Mouse (Mus musculus): ENCODE results near the gene Zc3h4. TPM values are rescaled to one million over a fixed set of nuclear protein-coding genes. Genes with fewer than 3 reads are reported as not detected.

The Zc3h4 gene
- total and polyA plus RNA-seq, 3 experiments: 17.8 to 32.4 (median 27.7) TPM

DNA sequence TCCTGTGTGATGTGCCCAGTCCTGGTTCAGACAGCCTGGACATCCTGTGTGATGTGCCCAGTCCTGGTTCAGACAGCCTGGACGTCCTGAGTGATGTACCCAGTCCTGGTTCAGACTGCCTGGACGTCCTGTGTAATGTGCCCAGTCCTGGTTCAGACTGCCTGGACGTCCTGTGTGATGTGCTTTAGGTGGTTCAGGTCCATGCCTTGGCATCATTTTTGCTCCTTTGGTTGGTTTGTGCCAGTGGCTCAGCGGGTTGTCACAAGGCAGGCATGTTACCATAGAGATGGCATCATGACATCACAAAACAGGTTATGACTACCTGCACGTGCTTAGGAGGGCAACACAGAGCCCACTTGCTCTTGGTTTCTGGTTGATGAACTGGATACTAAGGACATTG lies 10.4 kb downstream of the Zc3h4 start:
- intact Hi-C loops (cut with DNase I): no loop called here

DNA sequence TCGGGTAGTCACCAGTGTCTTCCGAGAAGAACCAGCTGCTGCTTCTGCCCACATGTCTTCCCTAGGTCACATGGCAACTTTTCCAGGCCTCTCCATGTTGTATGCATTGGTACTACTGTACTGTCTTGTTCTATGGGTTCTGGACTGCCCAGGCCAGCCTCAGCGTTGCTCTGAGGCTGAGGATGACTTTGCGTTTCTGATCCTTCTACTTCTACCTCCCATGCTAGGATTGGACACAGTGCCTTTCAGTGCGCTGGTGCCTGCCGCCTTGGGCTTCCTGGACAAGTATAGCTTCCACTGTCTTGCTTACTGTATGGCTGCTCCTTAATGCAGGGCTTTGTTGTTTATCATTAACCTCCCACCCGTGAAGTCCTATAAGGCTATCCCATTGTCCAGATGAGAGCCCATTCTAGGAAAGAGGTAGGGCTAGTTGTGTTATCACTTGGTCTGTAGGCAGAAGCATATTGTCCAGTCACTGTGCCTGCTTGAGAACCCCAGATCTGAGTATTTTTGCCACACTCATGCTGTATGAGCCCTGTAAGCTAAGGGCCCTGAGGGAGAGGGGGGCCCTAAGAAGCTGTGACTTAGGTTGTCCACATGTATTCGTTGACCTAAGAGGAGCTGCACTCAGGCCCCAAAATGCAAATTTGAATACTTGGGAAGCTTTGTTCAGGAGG lies 11.6 kb downstream of the Zc3h4 start:
- intact Hi-C loops (cut with DNase I): no loop called here
- Histone ChIP-seq H3K79me2 (replicated peaks; ENCODE audit: control insufficient read depth, insufficient read depth, low read length) (peaks cover 3% of the 10 kb centered on the region; the same call in 1 of the 2 replicates), H3K9ac (ENCODE audit: low read depth, low read length) (no peak overlapping the region), H3K4me1 (ENCODE audit: control insufficient read depth, insufficient read depth, low read length) (peaks cover 9% of the 10 kb centered on the region), H3K36me3 (ENCODE audit: control insufficient read depth, insufficient read depth, low read length) (peaks cover 2% of the 10 kb centered on the region; the same call in 1 of the 2 replicates), H3K27me3 (ENCODE audit: control insufficient read depth, insufficient read depth, low read length) (no peaks in the 10 kb centered on the region), H3K27ac (no peak overlapping the region), H3K4me3 (no peak overlapping the region)
- no peak for TF ChIP-seq EP300 (IDR thresholded peaks at IDR 0.05; ENCODE audit: insufficient read depth, low read depth, low read length)
- TF ChIP-seq CTCF (IDR thresholded peaks at IDR 0.05): no peak
- TF ChIP-seq POLR2A (IDR thresholded peaks at IDR 0.05; ENCODE audit: insufficient read depth, low read depth, low read length): no peak
- DNase-seq: no peak
- 82% methylated on average over 8 of the region's 8 CpGs for WGBS

More for the DNA sequence above, 10.4 kb downstream of the Zc3h4 start:
- Histone ChIP-seq H3K27me3 (ENCODE audit: control insufficient read depth, insufficient read depth, low read length) (no peaks in the 10 kb centered on the region), H3K4me1 (ENCODE audit: control insufficient read depth, insufficient read depth, low read length) (peaks cover 5% of the 10 kb centered on the region), H3K36me3 (ENCODE audit: control insufficient read depth, insufficient read depth, low read length) (peaks cover 3% of the 10 kb centered on the region; the same call in 1 of the 2 replicates), H3K79me2 (replicated peaks; ENCODE audit: control insufficient read depth, insufficient read depth, low read length) (peaks cover 3% of the 10 kb centered on the region; the same call in 1 of the 2 replicates), H3K9ac (ENCODE audit: low read depth, low read length) (no peak overlapping the region), H3K27ac (no peak overlapping the region), H3K4me3 (no peak overlapping the region)
- WGBS: 84% methylated on average over 5 of the region's 5 CpGs
- TF ChIP-seq EP300 (IDR thresholded peaks at IDR 0.05; ENCODE audit: insufficient read depth, low read depth, low read length) (no peak), CTCF (IDR thresholded peaks at IDR 0.05) (no peak), POLR2A (IDR thresholded peaks at IDR 0.05; ENCODE audit: insufficient read depth, low read depth, low read length) (no peak)
- DNase-seq: no peak

DNA sequence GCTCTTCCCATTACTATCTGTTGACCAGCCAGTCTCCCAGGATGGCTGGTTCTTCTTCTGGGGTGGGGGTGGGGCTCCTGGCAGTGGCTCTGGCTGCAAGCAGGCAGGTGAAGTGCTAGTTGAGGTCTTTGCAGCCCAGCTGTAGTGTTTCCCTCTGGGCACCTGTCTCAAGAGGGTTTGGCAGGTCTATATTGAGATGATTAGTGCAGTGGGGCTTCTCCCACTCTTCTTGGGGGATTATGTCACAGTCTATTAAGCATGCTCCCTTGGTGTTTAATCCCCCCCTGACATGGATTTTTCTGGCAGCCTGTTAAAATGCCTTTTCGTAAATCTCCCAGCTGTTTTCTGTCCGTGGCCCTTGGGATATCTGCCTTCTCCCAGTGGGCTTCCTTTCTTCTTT lies 12.2 kb downstream of the Zc3h4 start:
- H3K4me1 ChIP-seq (ENCODE audit: control insufficient read depth, insufficient read depth, low read length): peaks cover 9% of the 10 kb centered on the region
- DNase-seq: no peak
- H3K79me2 ChIP-seq (replicated peaks; ENCODE audit: control insufficient read depth, insufficient read depth, low read length): peaks cover 3% of the 10 kb centered on the region; the same call in 1 of the 2 replicates
- H3K27ac ChIP-seq: no peak overlapping the region
- 73% methylated on average over 2 of the region's 2 CpGs for WGBS
- no peak for TF ChIP-seq POLR2A (IDR thresholded peaks at IDR 0.05; ENCODE audit: insufficient read depth, low read depth, low read length)
- no peaks in the 10 kb centered on the region for H3K27me3 ChIP-seq (ENCODE audit: control insufficient read depth, insufficient read depth, low read length)
- no peak overlapping the region for H3K4me3 ChIP-seq
- H3K9ac ChIP-seq (ENCODE audit: low read depth, low read length): no peak overlapping the region
- intact Hi-C loops (cut with DNase I): no loop called here
- peaks cover 6% of the 10 kb centered on the region; the same call in 1 of the 2 replicates for H3K36me3 ChIP-seq (ENCODE audit: control insufficient read depth, insufficient read depth, low read length)

DNA sequence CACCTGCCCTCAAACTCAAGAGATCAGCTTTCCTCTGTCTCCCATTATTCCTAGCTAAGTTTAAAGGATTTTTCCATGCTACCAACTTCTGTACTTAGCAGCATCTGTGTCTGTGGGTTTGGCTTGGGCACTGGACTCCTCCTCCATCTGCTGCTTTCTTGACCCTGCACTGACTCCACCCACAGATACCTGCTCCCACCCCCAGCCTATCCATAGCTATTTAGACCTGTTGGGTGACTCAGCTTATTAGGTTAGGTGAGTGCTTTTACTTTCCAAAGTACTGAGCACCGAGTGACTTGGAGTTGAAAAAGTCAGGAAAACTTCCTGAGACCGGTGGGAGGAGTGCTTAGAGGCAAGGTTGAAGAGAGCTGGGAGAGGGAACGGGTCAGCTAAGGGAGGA lies 14.7 kb downstream of the Zc3h4 start:
- Histone ChIP-seq H3K4me1 (ENCODE audit: control insufficient read depth, insufficient read depth, low read length) (peaks cover 9% of the 10 kb centered on the region), H3K27ac (no peak overlapping the region), H3K79me2 (replicated peaks; ENCODE audit: control insufficient read depth, insufficient read depth, low read length) (peaks cover 3% of the 10 kb centered on the region; the same call in 1 of the 2 replicates), H3K4me3 (no peak overlapping the region), H3K36me3 (ENCODE audit: control insufficient read depth, insufficient read depth, low read length) (peaks cover 8% of the 10 kb centered on the region; the same call in 1 of the 2 replicates), H3K9ac (ENCODE audit: low read depth, low read length) (no peak overlapping the region), H3K27me3 (ENCODE audit: control insufficient read depth, insufficient read depth, low read length) (no peaks in the 10 kb centered on the region)
- TF ChIP-seq EP300 (IDR thresholded peaks at IDR 0.05; ENCODE audit: insufficient read depth, low read depth, low read length): no peak
- TF ChIP-seq CTCF (IDR thresholded peaks at IDR 0.05): no peak
- TF ChIP-seq POLR2A (IDR thresholded peaks at IDR 0.05; ENCODE audit: insufficient read depth, low read depth, low read length): no peak
- peak in 1 of 2 experiments; percentile 14 for DNase-seq
- 65% methylated on average over 3 of the region's 3 CpGs for WGBS
- intact Hi-C loops (cut with DNase I): no loop called here

DNA sequence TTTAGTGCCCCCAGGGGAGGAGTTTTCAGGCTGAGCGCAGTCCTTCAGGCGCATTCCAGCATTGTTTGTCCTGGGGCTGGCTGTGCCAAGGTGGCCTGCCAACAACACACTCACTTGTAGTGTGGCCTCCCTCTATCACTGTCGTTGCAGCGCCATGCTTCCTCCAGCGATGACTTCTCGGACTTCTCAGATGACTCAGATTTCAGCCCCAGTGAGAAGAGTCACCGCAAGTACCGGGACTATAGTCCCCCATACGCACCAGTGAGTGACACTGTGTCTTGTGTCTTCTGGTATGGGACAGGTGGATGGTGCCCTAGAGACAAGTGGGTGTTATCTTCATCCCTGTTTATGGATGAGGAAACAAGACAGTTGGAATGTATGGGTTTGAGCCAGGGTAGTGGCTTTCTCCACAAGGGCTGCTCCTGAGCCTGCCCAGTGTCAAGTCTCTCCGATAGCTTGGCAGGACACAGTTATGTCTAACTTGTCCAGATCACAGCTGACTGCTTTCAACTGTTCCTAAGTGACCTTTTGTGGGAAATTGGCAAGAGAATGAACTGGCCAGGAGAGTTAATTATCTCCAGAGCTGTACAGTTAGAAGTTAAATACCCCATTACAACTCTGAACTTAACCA lies 16.5 kb downstream of the Zc3h4 start:
- DNase-seq: peak; percentile 64 to 72
- peak overlapping the region; percentile 22; the same call in 1 of the 2 replicates for H3K4me3 ChIP-seq
- no peak overlapping the region for H3K9ac ChIP-seq (ENCODE audit: low read depth, low read length)
- peaks cover 9% of the 10 kb centered on the region for H3K4me1 ChIP-seq (ENCODE audit: control insufficient read depth, insufficient read depth, low read length)
- no peaks in the 10 kb centered on the region for H3K79me2 ChIP-seq (replicated peaks; ENCODE audit: control insufficient read depth, insufficient read depth, low read length)
- intact Hi-C loops (cut with DNase I): no loop called here
- TF ChIP-seq POLR2A (IDR thresholded peaks at IDR 0.05; ENCODE audit: insufficient read depth, low read depth, low read length): 0 out of 2 replicates have a peak, but pooled peaks have one; percentile 24
- TF ChIP-seq CTCF (IDR thresholded peaks at IDR 0.05): no peak
- peak; percentile 67; the same call in 1 of the 2 replicates for TF ChIP-seq EP300 (IDR thresholded peaks at IDR 0.05; ENCODE audit: insufficient read depth, low read depth, low read length)
- 41% methylated on average over 10 of the region's 10 CpGs for WGBS
- H3K27me3 ChIP-seq (ENCODE audit: control insufficient read depth, insufficient read depth, low read length): no peaks in the 10 kb centered on the region
- peak overlapping the region; percentile 74 for H3K27ac ChIP-seq
- H3K36me3 ChIP-seq (ENCODE audit: control insufficient read depth, insufficient read depth, low read length): peaks cover 8% of the 10 kb centered on the region; the same call in 1 of the 2 replicates

DNA sequence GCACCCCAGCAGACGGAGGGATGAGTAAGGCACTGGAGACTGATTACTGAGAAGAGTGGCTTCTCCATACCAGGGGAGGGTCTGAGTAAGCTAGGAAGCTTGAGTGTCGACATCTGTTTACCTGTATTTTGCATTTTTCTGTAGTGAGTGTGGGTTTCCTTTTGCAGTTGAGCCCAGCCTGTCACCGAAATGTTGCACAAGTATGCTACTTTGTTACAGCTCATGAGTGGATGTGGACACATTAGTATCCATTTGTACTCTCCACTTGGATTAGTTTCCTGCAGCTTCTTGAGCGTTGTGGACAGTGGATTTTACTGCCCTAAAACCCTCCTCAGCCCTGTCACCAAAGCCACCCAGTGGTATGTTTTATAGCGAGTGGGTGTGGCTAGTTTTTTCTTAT lies 18.0 kb downstream of the Zc3h4 start:
- intact Hi-C loops (cut with DNase I): no loop called here
- no peak for DNase-seq
- TF ChIP-seq EP300 (IDR thresholded peaks at IDR 0.05; ENCODE audit: insufficient read depth, low read depth, low read length): no peak
- no peak for TF ChIP-seq POLR2A (IDR thresholded peaks at IDR 0.05; ENCODE audit: insufficient read depth, low read depth, low read length)
- no peak for TF ChIP-seq CTCF (IDR thresholded peaks at IDR 0.05)

More for the DNA sequence above, 18.0 kb downstream of the Zc3h4 start:
- Histone ChIP-seq H3K36me3 (ENCODE audit: control insufficient read depth, insufficient read depth, low read length) (peaks cover 8% of the 10 kb centered on the region; the same call in 1 of the 2 replicates), H3K27me3 (ENCODE audit: control insufficient read depth, insufficient read depth, low read length) (no peaks in the 10 kb centered on the region), H3K9ac (ENCODE audit: low read depth, low read length) (no peak overlapping the region), H3K4me1 (ENCODE audit: control insufficient read depth, insufficient read depth, low read length) (peaks cover 9% of the 10 kb centered on the region), H3K79me2 (replicated peaks; ENCODE audit: control insufficient read depth, insufficient read depth, low read length) (no peaks in the 10 kb centered on the region), H3K27ac (no peak overlapping the region), H3K4me3 (no peak overlapping the region)
- WGBS: 81% methylated on average over 5 of the region's 5 CpGs
